Mouse (Mus musculus) stomach, embryonic 14.5 days (tissue): Measurements from ENCODE around the gene Gm49721. TPM values are rescaled to one million over a fixed set of nuclear protein-coding genes. Genes with fewer than 3 reads are reported as not detected.
"Not testable (repeated sequence)": the region's sequence is repeated elsewhere in the genome, so short reads cannot be mapped to it uniquely, and the experiment has no call there.

Source experiments
- ATAC-seq: fragments of 200-750 bp; cut with Nextera tagmentation; 2 replicates; pipeline ENCODE4 v1.8.0; 2017; ENCODE audit warnings: low read depth, moderate TSS enrichment; ENCODE audit not compliant: insufficient number of reproducible peaks, insufficient read depth, low FRiP score
- H3K27ac ChIP-seq: fragments of 300-500 bp; sonication (generic); 2 replicates; pipeline ENCODE4 v1.5.1; 2014; ENCODE audit warnings: mild to moderate bottlenecking, low read length, moderate library complexity, mixed read lengths
- H3K27me3 ChIP-seq: fragments of 300-500 bp; sonication (generic); 2 replicates; pipeline ENCODE4 v1.6.1; 2014; ENCODE audit warnings: low read length, control low read depth, mixed read lengths; ENCODE audit not compliant: control insufficient read depth, insufficient read depth
- H3K36me3 ChIP-seq: fragments of 300-500 bp; sonication (generic); 2 replicates; pipeline ENCODE4 v1.6.1; 2014; ENCODE audit warnings: mild to moderate bottlenecking, control low read depth, low read length, moderate library complexity, mixed read lengths; ENCODE audit not compliant: control insufficient read depth, insufficient read depth
- H3K4me1 ChIP-seq: fragments of 300-500 bp; sonication (generic); 2 replicates; pipeline ENCODE4 v1.6.1; 2014; ENCODE audit warnings: low read length, control low read depth, mixed read lengths; ENCODE audit not compliant: control insufficient read depth, insufficient read depth
- H3K4me2 ChIP-seq: fragments of 300-500 bp; sonication (generic); replicated peaks from 2 replicates; pipeline ENCODE4 v1.6.1; 2014; ENCODE audit warnings: low read depth, low read length, control low read depth
- H3K4me3 ChIP-seq: fragments of 300-500 bp; sonication (generic); 2 replicates; pipeline ENCODE4 v1.5.1; 2014; ENCODE audit warnings: low read depth, low read length, control low read depth
- H3K9ac ChIP-seq: fragments of 300-500 bp; sonication (generic); replicated peaks from 2 replicates; pipeline ENCODE4 v1.6.1; 2014; ENCODE audit warnings: low read depth, mild to moderate bottlenecking, control low read depth, low read length, moderate library complexity, mixed read lengths
- H3K9me3 ChIP-seq: fragments of 300-500 bp; sonication (generic); 2 replicates; pipeline ENCODE4 v1.6.1; 2016; ENCODE audit warnings: low read depth, low read length, control low read depth; ENCODE audit not compliant: control insufficient read depth
- WGBS: fragments of 180-500 bp; shearing (Covaris S2); extraction: QIAGEN DNeasy Blood & Tissue Kit; methylation state at CpG from one replicate; pipeline ENCODE4 v1.1.7; 2014; 5-methylcytosine and 5-hydroxymethylcytosine counted together
- polyA plus RNA-seq: library from polyadenylated mRNA; unstranded; fragments of >200 nt; fragmentation: Nextera tagmentation; extraction: Ambion mirVana; gene quantifications from 2 replicates; pipeline ENCODE4 v1.2.1, GENCODE M21; 2014

Gm49721 gene
- polyA plus RNA-seq, 1 experiment from 2014 or later, result 0.42 TPM

DNA sequence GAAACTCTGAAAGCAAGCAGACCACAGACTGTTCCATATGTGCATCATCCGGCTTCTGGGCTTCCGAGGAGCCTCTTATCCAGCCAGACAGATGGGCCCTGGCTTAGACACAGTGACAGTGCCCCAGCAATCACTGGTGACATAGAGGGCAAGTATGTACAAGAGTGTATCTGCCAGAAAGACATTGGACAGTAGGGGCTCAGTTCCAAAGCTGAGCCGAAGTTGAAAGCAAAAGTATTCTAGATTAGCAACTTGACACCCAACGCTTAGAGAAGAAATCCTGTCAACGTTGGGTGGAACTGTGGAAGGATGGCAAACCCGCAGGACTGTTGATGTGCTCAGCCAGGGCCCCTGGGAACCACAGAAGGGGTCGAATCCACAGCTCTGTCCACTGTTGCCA, 51.5 kb downstream of the Gm49721 start:
- H3K9ac ChIP-seq, H3K4me1 ChIP-seq, H3K36me3 ChIP-seq, H3K4me2 ChIP-seq, ATAC-seq, H3K4me3 ChIP-seq, H3K27ac ChIP-seq, H3K27me3 ChIP-seq, H3K9me3 ChIP-seq: not testable (repeated sequence)
- 67% methylated on average over 5 of the region's 7 CpGs for WGBS

DNA sequence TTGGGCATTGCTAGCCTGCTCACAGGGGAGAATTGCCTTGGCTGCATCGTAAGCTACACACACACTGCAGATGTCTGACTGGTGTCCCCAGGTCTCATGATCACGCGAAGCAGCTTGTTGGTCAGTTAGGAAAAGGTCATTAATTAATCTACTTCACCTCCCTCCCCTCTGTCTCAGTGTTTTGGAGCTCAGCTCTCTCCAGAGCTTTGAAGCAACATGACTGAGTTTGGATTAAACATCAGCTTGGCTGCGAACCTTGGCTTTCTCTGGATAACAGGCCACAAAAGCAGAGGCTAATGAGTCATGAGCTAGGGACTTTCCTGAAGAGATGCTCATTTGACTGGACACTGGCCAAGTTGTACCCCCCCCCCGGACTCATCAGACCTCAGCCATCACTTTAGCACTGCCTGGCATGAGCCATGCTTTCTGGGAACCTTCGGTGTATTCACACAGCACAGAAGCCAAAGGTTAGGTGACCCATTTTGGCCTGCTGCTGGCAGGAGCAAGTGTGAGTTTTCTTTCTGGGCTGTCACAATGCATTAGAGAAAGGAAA, 52.0 kb downstream of the Gm49721 start:
- not testable (repeated sequence) for H3K36me3 ChIP-seq, H3K27me3 ChIP-seq, H3K4me3 ChIP-seq, H3K4me2 ChIP-seq, ATAC-seq, H3K27ac ChIP-seq, H3K9me3 ChIP-seq, H3K9ac ChIP-seq, H3K4me1 ChIP-seq
- 69% methylated on average over 3 of the region's 6 CpGs for WGBS

DNA sequence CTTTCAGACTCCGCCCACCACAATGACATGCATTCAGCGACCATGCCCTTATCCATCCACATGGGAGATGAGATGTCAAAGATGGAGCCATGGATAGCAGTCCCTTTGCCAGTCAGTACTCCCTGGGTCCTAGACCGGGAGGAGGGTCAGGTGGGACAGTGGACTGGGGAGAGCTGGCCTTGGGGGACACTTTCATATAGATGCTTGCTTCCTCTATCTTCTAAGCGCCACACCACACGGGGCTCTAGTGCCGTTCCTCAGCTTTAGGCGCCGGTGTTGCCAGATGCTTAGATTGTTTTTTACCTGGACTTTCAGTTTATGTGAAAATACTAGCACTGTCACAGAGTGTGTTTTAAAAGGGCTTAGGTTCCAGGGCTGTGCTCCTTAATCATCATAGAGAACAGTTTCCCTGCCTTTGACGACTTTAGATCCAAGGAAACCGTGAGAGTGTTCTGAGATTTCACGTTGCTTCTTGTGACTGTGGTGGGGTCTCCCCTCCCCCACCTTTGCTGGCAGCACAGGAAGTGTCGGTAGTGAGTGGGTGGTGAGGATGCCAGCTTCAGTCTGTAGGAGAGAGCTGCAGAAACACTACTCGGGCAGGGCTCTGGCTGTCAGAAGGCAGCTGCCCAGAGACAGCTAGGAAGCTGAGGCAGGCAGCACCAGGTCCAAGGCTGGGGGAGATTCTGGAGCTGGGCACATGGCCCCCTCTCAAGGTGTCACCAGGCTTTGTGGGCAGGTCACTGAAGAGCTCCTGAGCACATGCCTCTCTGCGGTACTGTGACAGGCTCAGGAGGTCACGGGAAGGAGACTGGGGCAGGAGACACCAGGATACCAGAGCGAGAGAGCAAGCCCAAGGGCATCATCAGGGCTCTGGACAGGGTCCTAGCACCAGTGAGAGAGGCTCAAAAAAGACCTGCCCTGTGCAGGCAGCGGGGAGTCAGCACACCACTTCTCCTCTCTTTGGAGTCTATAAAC, 54.8 kb downstream of the Gm49721 start:
- not testable (repeated sequence) for H3K4me3 ChIP-seq, ATAC-seq, H3K36me3 ChIP-seq, H3K9ac ChIP-seq, H3K4me2 ChIP-seq, H3K27ac ChIP-seq, H3K27me3 ChIP-seq, H3K9me3 ChIP-seq, H3K4me1 ChIP-seq
- WGBS, result 57% methylated on average over 3 of the region's 17 CpGs

DNA sequence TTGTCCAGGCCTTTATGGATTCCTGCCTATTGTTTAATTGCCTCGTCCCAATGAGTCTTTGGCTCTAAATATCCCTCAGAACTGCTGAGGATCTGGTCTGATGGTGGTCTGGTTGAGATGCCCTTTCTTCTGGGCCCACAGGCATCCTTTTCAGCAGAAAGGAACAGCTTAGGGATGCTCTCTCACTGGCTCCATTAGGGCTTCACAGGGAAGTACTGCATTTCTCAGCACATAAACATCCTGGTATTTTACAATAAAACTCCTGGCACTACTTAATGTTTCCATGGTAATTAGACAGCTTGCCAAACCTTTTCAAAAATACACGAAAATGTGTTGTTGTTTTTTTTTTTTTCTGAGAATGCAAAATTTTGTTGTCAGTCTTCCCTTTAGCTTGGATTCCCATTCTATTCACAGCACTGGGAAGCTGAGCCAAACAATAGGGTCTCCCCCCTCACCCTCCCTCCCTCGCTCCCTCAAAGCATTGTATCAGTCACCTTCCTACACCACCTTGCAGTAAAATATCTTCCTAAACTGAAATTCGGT, 90.4 kb downstream of the Gm49721 start:
- not testable (repeated sequence) for H3K27ac ChIP-seq, ATAC-seq, H3K4me2 ChIP-seq, H3K4me1 ChIP-seq, H3K36me3 ChIP-seq, H3K27me3 ChIP-seq, H3K4me3 ChIP-seq, H3K9ac ChIP-seq, H3K9me3 ChIP-seq
- WGBS, result 75% methylated on average over 2 of the region's 4 CpGs

DNA sequence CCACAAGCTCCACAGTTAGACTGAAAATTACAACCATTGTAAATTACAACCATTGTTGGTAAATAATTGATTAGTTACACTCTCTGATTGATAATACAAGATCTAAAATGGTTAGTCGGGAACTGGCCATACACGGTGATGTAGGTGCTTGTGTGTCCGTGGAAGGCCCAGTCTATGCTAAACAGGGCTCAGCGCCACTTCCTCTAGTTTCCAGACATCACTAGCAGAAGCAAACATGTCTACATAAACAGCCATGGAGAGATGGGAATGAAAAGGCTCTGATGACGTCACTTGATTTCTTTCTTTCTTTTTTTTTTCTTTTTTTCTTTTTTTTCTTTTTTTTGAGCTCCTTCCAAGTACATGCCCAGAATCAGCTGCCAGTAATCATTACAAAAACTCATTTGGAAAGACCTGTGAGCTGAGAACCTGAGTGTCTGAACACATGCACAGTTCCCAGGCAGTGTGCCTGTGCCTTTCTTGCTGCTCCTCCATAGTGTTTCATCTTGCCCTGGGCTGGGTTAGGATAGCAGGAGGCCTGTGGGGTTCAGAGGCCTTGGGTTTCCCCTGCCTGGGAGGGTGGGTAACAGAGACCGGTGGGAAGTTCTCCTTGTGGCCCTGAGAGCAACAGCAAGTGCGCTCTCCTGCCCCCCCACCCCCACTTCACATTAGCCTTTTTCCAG, 91.0 kb downstream of the Gm49721 start:
- H3K27me3 ChIP-seq, H3K27ac ChIP-seq, H3K36me3 ChIP-seq, H3K4me3 ChIP-seq, H3K9me3 ChIP-seq, H3K9ac ChIP-seq, H3K4me1 ChIP-seq, ATAC-seq, H3K4me2 ChIP-seq: not testable (repeated sequence)
- 77% methylated on average over 5 of the region's 7 CpGs for WGBS

DNA sequence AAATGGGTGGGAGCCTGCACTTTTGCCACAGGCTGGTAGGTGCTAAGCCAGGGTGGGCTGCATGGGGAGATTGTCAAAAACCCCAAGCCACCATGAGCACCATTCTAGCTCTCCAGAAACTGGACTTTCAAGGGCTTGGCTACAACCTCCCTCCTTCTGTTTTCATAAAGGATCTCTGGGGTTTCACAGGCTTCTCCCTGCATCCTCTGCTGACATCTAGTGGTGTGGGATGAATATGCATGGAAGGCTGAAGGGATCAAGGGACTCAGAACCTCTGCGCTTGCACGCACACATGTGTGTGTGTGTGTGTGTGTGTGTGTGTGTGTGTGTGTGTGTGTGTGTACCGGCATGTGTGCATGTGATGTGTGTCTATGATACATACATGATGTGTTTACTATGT, 95.8 kb downstream of the Gm49721 start:
- peak; percentile 46; the same call in 1 of the 2 replicates for ATAC-seq
- not testable (repeated sequence) for H3K36me3 ChIP-seq, H3K4me2 ChIP-seq, H3K4me3 ChIP-seq, H3K27me3 ChIP-seq, H3K27ac ChIP-seq, H3K4me1 ChIP-seq, H3K9me3 ChIP-seq, H3K9ac ChIP-seq
- WGBS, result 35% methylated on average over 3 of the region's 3 CpGs

DNA sequence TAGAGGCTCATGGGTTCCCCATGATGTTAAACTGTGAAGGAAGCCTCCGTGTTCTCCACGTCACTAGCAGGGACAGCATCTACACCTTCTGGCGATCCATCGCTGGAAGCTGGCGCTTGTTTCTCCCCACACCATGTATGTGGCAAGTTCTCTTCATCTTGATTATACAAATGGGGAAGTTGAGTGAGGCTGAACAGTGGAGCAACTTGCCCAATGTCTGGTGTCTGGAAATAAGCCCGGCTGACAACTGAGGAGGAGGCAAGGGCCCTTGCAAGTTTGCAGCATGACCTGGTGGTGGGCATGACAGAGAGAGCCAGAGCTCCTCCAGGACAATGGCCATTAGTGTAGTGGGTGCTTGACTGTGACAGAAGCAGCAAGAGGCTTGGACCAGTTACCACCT, 96.8 kb downstream of the Gm49721 start:
- whole genome bisulfite sequencing, result 82% methylated on average over 5 of the region's 6 CpGs

DNA sequence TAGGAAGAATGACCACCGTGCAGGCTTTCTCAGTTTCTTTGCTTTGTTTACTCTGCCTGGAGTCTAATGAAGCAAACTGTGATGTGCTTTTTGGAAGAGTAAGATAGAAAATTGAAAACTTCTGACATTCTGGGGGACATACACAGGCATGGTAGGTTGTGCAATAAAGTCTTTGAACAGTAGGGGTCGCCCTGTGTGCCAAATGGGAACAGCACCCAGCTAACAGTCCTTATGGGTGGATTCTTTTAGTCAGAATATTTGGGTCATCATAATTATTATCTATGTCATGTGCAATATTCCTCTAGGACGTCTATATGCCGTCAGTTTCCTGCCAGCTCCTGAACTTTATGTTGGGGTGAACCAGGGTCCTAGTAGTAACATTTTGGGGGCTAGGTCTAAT, 100.9 kb downstream of the Gm49721 start:
- not testable (repeated sequence) for H3K4me3 ChIP-seq, H3K9ac ChIP-seq, ATAC-seq, H3K27ac ChIP-seq, H3K4me1 ChIP-seq, H3K36me3 ChIP-seq, H3K27me3 ChIP-seq, H3K9me3 ChIP-seq, H3K4me2 ChIP-seq
- 0% methylated on average over 1 of the region's 4 CpGs for WGBS

More for the DNA sequence above, 96.8 kb downstream of the Gm49721 start:
- not testable (repeated sequence) for H3K4me3 ChIP-seq, H3K9ac ChIP-seq, H3K27ac ChIP-seq, H3K4me1 ChIP-seq, ATAC-seq, H3K27me3 ChIP-seq, H3K36me3 ChIP-seq, H3K4me2 ChIP-seq, H3K9me3 ChIP-seq
